Mouse (Mus musculus) right cerebral cortex, postnatal 4 days (tissue): Measurements from ENCODE around the gene Sh2b1.

Experiments
- DNase-seq: peaks from one replicate; pipeline ENCODE4 v3.0.0-alpha.2; 2022

Gene Sh2b1

DNA sequence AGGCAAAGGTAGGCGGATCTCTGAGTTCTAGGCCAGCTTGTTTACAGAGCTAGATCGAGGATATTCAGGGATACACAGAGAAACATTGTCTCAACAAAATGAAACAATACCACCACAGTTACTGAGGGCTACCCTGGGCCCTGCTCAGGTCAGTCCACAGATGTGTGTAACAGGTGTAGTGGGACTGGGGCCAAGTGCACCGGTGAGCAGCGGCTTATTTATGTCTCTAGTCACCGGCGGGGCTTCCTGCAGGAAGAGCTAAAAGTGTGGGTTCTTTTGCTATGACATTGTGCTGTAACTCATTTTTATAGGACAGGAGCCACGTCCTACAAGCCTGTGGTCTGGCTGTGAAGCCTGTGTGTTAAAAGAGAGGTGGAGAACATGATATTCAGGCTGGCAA lies 21.4 kb downstream of the Sh2b1 start:
- DNase-seq, result no peak

DNA sequence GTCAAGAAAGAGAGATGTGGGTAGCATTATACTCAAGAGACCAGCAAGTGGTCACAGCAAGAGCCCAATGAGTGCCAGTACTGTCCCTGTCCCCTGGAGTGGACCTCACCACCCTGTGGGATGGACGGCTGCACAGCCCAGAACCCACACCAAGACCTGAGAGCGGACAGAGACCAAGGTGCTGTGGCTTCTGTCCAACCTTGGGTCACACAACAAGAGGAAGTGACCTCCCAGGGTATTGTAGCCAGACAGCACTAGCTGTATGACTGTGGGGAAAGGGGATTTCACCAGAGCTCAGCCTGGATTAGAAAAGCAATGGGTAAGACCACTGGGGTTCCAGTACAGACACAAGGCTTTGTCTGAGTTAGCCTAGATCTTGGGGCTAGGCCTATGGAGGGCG lies 23.0 kb downstream of the Sh2b1 start:
- DNase-seq, result no peak

DNA sequence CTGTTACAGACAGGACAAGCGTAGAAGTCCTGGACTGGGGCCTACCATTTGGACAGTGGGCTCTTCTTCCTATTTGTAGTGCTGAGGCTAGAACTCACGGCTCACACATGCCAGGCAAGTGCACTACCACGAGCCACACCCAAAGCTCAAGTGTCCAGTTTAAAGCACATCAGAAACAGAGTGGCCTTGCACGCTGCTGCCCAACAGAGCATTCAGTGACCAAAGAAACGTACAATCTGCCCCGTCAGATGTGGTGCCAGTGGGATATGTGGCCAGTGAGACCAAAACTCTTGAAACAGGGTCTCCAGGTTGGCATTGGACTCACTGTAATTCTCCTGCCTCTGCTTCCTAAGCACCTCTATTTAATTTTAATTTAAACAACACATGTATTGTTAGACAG lies 24.6 kb downstream of the Sh2b1 start:
- DNase-seq, result no peak

DNA sequence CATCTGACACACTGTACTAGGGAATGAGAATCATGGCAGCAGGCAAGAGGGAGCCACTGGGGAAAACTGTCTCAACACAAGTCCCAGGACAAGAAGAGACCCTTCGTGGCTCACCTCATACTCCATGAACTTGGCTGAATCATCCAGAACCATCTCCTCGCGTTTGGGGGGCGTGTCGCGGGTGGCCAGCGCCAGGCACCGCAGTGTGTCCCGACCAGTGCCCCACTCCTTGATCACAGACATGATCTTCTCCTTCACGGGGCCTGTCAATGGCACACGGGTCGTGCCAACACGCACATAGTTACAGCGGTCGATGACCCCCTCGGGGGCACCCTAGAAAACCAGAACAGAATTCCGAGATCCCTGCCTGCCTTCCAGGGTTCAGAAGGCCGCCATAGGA lies 25.2 kb downstream of the Sh2b1 start:
- DNase-seq, result no peak

DNA sequence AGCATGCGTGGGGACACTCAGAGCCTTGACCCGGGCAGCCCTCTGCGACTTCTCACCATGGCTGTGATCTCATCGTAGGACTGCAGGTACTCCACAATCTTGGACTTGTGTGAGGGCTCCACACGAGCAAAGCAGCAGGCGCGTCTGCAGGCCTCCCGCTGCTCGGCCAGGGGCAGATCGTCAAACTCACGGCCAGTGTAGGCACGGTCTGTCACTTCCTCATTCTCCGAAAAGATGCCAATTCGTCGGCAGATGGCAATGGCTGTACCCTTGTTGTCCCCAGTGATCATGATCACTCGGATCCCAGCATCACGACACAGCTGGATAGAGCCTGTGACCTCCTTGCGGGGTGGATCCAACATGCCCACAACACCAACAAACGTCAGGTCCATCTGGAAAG lies 26.7 kb downstream of the Sh2b1 start:
- no peak for DNase-seq

DNA sequence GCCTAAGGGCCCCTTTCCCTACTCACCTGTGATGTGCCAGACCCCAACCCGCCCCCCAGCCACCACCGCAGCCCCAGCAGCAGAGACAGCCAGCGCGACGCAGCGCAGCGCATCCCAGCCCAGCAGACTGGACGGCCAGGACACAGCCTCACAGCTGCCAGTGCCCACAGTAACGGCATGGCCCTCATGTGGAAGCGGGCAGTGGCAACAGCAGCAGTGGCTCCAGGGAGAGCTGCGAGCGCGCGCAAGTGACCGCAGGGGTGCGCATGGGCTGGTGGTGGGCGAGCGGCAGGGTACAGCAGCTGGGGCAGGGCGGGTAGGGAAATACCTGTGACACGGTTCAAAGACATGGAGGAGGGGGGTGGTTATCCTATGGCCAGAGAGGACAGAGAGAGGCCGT lies 29.0 kb downstream of the Sh2b1 start:
- DNase-seq, result no peak

DNA sequence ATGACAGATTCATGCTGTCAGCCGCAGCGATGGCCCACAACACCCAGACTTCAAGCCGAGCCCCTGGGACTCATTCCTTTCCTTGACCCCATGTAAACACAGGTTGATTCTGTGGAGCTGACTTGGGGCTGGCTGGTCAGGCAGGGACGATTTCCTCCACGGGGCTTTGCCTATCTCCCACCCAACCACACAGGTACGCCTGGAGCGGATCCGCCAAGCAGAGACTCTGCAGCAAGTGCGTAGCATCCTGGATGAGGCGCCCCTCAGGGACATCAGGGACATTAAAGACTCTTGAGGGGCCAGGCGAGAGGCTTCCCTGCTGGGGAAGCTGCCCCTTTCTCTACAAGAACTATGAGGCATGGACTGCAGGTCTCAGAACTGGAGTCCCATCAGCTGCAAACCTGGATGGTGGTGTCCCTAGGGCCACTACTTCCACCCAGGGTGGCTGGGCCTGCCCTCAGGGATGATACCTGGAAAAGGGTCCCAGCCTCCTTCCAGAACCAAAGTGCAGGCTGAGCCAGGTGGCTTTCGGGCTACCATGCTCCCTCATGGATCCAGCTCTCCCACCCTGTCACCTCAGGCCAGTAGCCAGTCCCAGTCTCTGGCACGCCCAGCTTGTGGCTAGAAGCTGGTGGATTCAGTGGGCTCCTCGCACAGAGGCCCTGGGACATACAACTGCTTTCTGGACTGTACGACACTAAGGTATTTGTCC lies 30.0 kb downstream of the Sh2b1 start:
- no peak for DNase-seq

DNA sequence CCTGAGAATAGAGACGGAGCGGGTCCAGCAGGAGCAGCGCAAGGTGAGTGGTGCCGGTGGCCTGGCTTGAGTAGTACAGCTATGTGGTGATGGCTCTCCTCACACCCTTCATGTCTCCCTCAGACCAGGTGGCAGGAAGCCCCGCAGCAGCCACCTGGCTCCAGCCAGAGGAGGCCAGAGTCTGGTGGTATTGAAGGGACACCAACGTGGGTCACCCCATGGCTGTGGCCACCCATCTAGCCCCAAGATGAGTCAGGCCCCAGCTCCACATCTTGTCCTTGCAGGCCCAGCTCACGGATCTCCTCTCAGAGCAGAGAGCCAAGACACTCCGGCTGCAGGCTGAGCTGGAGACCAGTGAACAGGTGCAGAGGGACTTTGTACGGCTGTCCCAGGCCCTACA lies 30.7 kb downstream of the Sh2b1 start:
- DNase-seq, result no peak

DNA sequence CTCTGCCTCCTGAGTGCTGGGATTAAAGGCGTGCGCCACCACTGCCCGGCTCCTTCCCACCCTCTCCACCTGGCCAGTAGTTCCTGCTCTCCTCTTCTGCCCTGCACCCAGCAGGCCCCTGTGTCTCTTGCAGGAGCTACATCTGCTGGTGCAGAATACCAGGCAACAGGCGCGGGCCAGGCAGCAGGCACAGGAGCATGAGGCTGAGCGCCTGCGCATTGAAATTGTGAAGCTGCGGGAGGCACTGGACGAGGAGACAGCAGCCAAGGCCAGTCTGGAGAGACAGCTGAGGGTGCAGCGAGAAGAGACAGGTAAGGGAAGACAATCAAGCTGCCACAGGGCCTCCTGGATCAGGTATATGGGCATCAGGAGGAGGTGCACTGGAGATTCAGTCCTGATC lies 31.2 kb downstream of the Sh2b1 start:
- DNase-seq, result no peak

DNA sequence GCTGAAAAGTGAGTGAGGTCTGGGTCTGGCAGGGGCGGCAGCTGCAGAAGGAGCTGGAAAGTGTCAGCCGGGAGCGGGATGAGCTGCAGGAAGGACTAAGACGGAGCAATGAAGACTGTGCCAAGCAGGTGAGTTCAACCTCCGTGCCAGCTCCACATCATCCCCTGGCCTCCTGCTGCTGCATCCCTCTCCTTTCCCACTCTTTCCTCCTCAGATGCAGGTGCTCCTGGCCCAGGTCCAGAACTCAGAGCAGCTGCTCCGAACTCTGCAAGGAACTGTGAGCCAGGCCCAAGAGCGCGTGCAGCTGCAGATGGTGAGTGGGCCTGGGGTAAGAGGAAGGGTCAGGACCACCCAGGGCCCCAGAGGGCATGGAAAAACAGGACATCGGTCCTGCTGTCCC lies 35.1 kb downstream of the Sh2b1 start:
- DNase-seq, result no peak

DNA sequence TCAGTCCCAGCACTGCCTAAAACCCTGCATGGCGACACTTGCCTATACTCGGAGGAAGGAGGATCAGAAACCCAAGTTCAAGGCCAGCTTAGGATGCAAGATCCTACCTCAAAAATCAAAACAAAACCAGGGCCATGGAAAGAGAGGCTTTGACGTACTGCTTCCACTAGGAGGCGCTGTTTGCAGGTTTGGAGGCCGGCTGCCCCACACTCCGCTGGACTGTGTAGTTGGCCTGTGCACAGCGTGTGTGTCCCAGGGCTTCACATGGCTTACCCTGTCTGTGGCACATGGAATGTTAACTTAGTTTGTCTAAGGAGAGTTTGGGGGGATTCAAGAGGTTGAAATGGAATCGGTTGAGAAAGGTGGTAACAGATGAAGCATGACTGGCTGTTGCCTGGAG lies 38.4 kb downstream of the Sh2b1 start:
- DNase-seq, result peak; percentile 60

DNA sequence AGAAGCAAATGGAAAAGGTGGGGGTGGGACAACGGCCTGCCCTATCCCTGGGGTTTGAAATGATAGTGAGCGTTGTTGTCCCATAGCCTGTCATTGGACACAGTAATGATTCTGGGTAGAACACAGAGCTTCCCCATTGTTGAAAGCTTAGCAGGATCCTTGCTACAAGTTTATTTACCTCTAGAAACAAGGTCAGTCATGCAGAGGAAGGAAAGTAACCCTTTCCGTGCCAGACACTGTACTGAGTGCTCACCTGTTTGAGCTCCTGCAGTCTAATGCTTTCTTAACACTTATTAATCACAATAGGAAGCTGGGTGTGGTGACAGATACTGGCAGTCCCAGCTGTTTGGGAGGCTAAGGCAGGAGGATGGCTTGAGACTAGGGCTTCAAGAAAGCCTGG lies 39.4 kb downstream of the Sh2b1 start:
- DNase-seq, result no peak

DNA sequence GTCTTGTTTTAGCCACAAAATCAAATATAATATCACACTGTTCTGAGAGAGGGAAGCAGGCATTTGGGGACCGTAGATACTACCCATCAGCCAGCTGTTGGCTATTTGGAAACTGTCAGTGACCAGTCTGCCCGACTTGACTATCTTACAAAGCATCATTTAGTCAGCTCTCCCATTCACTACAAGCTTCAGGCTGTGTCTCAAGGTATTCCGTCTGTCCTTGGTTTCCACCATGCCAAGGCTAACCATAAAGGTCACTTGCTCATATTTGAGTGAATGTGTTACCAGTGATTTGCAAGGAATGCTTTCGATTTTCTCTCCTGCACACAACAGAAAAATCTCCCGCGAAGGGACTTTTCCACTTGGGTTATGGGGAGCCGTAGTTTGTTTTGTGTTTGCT lies 40.5 kb downstream of the Sh2b1 start:
- no peak for DNase-seq

DNA sequence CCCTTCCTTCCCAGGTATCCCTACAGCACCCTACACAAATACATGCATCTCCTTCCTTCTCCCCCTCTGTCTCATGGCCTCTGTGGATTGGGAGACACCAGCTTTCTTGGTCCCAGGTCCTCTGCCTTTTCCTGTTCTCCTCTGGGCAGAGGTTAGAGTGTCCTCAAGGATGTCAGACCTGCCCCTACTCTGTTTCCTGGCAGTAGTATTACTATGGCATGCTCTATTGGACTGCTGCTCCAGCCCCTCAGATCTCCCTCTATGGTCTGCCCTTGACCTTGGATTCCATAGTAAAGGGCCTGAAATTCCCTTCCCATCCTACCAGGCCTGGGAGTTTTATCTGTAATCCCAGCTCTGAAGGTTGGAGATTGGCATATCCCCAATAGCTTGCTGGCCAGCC lies 45.1 kb downstream of the Sh2b1 start:
- DNase-seq, result no peak

DNA sequence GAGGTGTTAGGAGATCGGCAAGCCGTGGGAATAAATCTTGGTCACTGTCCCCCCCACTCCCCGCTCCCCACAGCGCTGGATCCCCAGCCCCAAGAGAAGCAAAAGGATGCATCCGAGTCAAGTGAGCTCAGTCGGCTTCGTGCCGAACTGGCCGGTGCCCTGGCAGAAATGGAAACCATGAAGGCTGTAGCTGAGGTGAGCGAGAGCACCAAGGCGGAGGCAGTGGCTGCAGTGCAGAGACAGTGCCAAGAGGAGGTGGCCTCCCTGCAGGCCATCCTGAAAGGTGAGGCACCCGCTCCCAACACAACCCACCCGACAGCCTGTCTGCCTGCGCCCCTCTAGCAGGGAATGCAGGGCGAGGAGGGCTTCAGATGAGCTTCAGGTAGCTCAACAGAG lies 45.7 kb downstream of the Sh2b1 start:
- DNase-seq, result no peak

DNA sequence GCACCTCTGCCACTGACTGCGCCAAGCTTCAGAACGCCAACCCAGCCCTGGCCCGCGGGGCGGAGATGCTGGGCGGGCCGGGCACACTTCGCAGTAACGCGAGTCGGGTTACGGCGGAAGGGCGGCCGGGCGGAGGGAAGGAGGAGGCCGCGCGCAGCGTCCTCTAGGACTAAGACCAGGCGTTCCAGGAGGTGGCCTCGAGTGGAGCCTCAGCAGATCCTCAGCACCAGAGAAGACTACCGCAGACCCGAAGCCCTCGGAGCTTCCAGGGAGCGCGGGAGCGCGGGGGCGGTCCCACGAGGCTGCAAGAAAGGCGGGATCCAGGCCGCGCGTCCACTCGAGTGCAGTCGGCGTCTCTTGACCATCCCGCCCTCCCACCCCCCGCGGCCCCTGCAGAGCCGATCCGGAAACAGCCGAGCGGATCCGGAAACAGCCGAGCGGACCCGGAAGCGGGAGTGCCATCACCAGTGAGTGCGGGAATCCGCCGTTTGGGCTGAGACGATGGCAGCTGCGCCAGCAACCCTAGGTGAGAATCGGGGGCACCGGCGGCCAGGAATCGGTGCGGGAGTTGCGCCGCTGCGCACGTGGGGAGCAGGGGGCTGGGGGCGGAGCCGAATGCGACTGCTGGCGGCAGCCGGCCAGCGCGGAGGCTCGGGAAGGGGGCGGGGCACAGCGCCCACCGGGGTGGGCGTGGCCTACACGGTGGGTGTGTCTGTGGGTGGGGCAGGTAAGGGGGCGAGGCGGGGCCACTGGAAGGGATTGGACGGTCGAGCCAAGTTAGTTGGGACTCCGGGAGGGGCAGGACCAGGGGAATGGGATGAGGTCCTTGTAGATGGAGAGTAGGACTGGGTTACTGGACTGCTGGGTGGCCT lies 46.4 kb downstream of the Sh2b1 start, which contains the start of gene Rabep2:
Gene Rabep2, plus strand, starts transcription at position 129 of the 872 bp plus-strand sequence.
- DNase-seq, result peak; percentile 99

DNA sequence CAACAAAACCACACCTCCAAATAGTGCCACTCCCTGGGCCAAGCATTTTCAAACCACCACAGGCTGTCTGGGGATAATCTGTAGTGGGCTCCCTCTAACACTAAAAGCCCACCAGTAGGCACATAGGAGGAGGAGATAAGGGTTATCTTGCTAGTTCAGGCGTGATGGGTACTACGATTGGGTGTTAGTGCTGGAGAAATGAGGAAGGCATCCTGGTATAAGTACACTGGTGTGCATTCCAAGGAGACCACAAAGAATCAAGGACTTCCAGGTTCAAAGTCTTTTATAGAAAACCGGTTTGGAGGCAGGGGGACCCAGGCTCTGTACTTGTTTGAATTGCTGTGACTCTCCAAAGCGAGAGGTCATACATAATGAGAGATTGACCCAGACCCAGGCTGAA lies 47.1 kb downstream of the Sh2b1 start:
- no peak for DNase-seq

DNA sequence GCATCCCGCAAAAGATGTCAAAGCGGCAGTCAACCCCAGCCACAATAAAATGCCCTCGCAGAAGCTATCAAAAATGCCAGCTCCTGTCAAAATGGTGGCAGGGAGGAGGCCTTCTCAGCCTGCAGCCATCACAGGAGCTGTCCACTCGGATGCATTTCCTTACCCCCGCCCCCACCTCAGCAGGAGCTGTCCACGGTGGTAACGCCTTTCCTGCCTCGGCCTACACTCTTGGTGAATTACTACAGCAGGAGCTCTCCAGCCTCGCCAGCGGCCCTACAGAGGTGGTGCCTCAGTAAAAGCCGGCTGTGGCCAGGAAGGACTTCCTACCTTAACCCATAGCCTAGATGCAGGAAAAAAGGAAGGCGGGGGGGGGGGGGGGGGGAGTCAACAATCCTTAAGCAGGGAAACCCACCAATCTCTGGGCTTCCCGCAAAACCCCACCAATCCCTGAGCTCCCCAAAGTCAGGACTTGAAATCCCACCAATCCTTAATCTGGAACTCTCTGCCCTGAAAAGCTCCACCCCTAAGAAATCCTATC lies 47.8 kb downstream of the Sh2b1 start:
- DNase-seq, result no peak

DNA sequence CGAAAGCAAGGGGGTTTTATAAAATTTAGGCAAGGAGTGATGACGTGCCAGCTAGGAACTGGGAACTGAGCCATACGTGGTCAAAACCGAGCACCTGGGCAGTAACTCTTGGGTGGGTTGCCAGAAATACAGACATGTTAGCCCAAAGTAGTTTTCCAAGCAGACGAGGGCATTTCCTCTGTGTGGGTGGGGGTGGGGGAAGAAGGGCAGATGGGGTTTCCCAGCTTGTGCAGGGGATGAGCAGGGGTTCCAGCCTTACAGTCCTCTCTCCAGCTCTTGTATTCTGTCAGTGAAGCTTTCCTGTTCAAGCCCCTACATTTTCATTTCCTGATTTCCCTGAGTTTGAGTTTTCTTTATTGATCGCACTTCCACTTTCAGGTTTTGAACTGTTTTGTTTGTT lies 51.1 kb downstream of the Sh2b1 start:
- no peak for DNase-seq

DNA sequence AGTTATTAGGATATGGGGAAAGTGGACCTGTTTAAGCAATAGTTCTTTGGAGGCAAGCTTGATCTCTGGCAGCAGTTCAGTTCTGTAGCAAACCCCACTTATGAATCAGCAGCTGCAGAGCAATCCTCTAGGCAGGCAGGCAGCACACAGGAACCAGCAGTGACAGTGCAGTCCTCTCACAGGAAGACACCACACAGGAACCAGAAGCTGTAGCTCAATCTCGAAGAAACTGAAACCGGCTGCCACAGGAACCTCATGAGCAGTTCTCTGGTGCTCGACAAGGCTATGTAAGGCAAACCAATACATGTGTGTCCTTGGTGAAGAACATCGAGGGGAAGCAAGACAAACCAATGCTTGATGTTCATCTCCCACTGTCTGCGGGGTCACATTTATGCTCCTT lies 53.5 kb downstream of the Sh2b1 start:
- DNase-seq, result no peak

DNA sequence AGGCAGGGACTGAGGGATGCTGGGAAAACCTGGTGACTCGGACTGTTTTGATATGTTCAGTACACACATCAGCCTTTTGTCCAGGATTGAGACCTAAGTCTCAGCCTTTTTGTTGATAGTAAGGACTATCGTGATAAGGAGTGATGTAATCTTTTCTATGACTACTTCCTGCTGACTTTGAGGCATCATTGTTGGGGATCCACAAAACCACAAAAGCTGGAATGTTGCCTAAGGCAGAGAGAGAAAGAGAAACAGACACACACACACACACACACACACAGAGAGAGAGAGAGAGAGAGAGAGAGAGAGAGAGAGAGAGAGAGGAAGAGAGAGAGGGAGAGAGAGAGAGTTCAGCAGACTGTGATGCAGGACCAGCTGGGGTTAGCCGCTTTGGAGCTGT lies 56.7 kb downstream of the Sh2b1 start:
- DNase-seq, result no peak

DNA sequence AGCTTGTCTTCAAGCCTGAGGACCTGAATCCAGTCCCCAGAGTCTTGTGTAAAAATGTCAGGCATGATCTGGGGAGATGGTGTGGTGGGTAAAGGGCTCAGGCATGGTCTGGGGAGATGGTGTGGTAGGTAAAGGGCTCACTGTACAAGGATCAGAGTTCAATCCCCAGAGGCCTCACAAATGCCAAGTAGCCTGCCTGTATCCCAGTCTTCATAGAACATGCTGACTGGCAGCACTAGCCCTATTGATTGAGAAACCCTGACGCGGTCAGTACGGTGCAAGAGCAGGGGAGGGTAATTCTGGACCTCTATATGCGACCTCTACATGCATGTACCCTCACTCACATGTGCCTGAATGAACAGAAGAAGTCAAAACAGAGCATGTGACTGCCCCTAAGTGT lies 57.6 kb downstream of the Sh2b1 start:
- no peak for DNase-seq

DNA sequence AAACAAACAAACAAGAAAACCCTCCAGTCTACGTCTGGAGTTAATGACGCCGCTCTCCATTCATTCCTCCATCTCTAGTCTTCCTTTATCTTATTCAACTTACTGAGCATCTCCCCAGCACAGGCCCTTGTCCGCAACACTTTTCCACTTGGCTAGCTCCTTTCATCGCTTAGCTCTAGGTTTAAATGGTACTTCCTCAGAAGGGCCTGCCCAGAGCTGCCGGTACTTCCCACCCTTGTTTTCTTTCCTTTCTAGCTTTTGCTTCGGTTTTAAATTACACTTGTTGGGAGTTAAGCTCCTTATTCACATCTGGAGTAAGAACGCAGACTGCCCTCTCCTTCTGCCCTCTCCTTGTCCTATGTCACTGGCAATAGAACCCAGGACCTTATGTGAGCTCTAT lies 58.2 kb downstream of the Sh2b1 start:
- DNase-seq, result no peak
